Mouse (Mus musculus) hindbrain, embryonic 11.5 days (tissue): ENCODE measurements around the gene Tpx2. TPM values are rescaled to one million over a fixed set of nuclear protein-coding genes. Genes with fewer than 3 reads are reported as not detected.

ENCODE experiments used
- ATAC-seq: fragments of 200-750 bp; cut with Nextera tagmentation; 2 replicates; pipeline ENCODE4 v1.8.0; 2017; ENCODE audit warnings: mild to moderate bottlenecking, moderate TSS enrichment, moderate library complexity; ENCODE audit not compliant: low FRiP score
- DNase-seq: peaks from one replicate; pipeline ENCODE4 v3.0.0-alpha.2; 2015; ENCODE audit warnings: low spot score
- H3K27ac ChIP-seq: fragments of 300-500 bp; sonication (generic); 2 replicates; pipeline ENCODE4 v1.5.1; 2014; ENCODE audit warnings: mild to moderate bottlenecking, low read depth, low read length
- H3K27me3 ChIP-seq: fragments of 300-500 bp; sonication (generic); 2 replicates; pipeline ENCODE4 v1.6.1; 2014; ENCODE audit warnings: mild to moderate bottlenecking, low read length, moderate library complexity, mixed read lengths; ENCODE audit not compliant: control insufficient read depth, insufficient read depth
- H3K36me3 ChIP-seq: fragments of 300-500 bp; sonication (generic); 2 replicates; pipeline ENCODE4 v1.6.1; 2014; ENCODE audit warnings: mild to moderate bottlenecking, low read length, moderate library complexity, mixed read lengths; ENCODE audit not compliant: control insufficient read depth, insufficient read depth
- H3K4me1 ChIP-seq: fragments of 300-500 bp; sonication (generic); replicated peaks from 2 replicates; pipeline ENCODE4 v1.6.1; 2014; ENCODE audit warnings: low read length, mixed read lengths; ENCODE audit not compliant: control insufficient read depth, insufficient read depth
- H3K4me2 ChIP-seq: fragments of 300-500 bp; sonication (generic); replicated peaks from 2 replicates; pipeline ENCODE4 v1.6.1; 2014; ENCODE audit warnings: mild to moderate bottlenecking, low read depth, low read length
- H3K4me3 ChIP-seq: fragments of 300-500 bp; sonication (generic); 2 replicates; pipeline ENCODE4 v1.5.1; 2014; ENCODE audit warnings: low read depth, low read length
- H3K9ac ChIP-seq: fragments of 300-500 bp; sonication (generic); 2 replicates; pipeline ENCODE4 v1.6.1; 2014; ENCODE audit warnings: low read depth, low read length
- H3K9me3 ChIP-seq: fragments of 300-500 bp; sonication (generic); 2 replicates; pipeline ENCODE4 v1.6.1; 2016; ENCODE audit warnings: low read length; ENCODE audit not compliant: control insufficient read depth
- WGBS: fragments of 180-500 bp; shearing (Covaris S2); extraction: QIAGEN DNeasy Blood & Tissue Kit; methylation state at CpG from one replicate; pipeline ENCODE4 v1.1.7; 2014; 5-methylcytosine and 5-hydroxymethylcytosine counted together
- polyA plus RNA-seq: library from polyadenylated mRNA; unstranded; fragments of >200 nt; fragmentation: Nextera tagmentation; extraction: Ambion mirVana; gene quantifications from 2 replicates; pipeline ENCODE4 v1.2.1, GENCODE M21; 2014

Gene Tpx2
- polyA plus RNA-seq, 1 experiment from 2014 or later: 140 TPM

- ATAC-seq (no peak), DNase-seq (no peak)
- no peak overlapping the region for H3K27ac ChIP-seq
- H3K4me2 ChIP-seq: no peak overlapping the region
- WGBS: 73% methylated on average over 6 of the region's 6 CpGs
- no peaks in the 10 kb centered on the region for H3K4me1 ChIP-seq
- H3K27me3 ChIP-seq: no peaks in the 10 kb centered on the region
- 0 out of 2 replicates have a peak, but pooled peaks cover 4% of the 10 kb centered on the region for H3K36me3 ChIP-seq
- H3K4me3 ChIP-seq: no peak overlapping the region
- no peak overlapping the region for H3K9ac ChIP-seq
- H3K9me3 ChIP-seq: no peaks in the 10 kb centered on the region
Observed at GRCm38 (mm10) chr2:152899011-152899410, 51.2 kb downstream of the Tpx2 start.

GRCm38 (mm10) chr2:152901296-152901695 is 53.5 kb downstream of the Tpx2 start:
- WGBS: 89% methylated on average over 15 of the region's 15 CpGs
- Histone ChIP-seq H3K9me3 (no peaks in the 10 kb centered on the region), H3K36me3 (no peaks in the 10 kb centered on the region), H3K9ac (no peak overlapping the region), H3K4me3 (no peak overlapping the region), H3K27ac (no peak overlapping the region), H3K4me1 (no peaks in the 10 kb centered on the region), H3K4me2 (no peak overlapping the region), H3K27me3 (no peaks in the 10 kb centered on the region)
- ATAC-seq (no peak), DNase-seq (no peak)

GRCm38 (mm10) chr2:152902658-152903057 is 54.9 kb downstream of the Tpx2 start:
- WGBS: 27% methylated on average over 3 of the region's 3 CpGs
- H3K9me3 ChIP-seq: no peaks in the 10 kb centered on the region

DNA sequence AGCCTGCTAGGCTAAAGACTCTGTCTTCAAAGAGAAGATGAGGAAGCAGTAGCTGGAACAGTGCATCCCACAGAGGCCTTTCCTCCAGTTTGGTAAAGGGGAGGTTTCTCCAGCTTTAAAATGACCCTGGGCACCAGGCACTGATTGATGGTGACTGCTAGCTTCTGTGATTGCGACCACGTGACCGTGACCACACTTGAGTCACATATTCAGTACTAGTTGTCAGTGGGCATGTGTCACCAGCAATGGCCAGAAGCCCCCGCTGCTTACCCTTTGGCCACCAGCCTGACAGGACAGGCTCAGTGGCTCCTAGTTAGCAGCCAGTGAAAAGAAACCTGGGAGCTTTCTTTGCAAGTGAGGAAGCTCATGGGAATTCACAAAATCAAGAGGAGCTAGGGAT is 55.8 kb downstream of the Tpx2 start:
- Histone ChIP-seq H3K9me3 (no peaks in the 10 kb centered on the region), H3K36me3 (no peaks in the 10 kb centered on the region), H3K4me2 (no peak overlapping the region), H3K4me1 (0 out of 2 replicates have a peak, but pooled peaks cover 3% of the 10 kb centered on the region), H3K4me3 (no peak overlapping the region), H3K27ac (no peak overlapping the region), H3K9ac (no peak overlapping the region), H3K27me3 (no peaks in the 10 kb centered on the region)
- ATAC-seq: no peak
- WGBS: 61% methylated on average over 4 of the region's 4 CpGs
- no peak for DNase-seq

More at GRCm38 (mm10) chr2:152902658-152903057, 54.9 kb downstream of the Tpx2 start:
- ATAC-seq: no peak
- H3K4me2 ChIP-seq: no peak overlapping the region
- 0 out of 2 replicates have a peak, but pooled peaks cover 3% of the 10 kb centered on the region for H3K4me1 ChIP-seq
- H3K27me3 ChIP-seq: no peaks in the 10 kb centered on the region
- no peak overlapping the region for H3K27ac ChIP-seq
- no peak overlapping the region for H3K9ac ChIP-seq
- no peaks in the 10 kb centered on the region for H3K36me3 ChIP-seq
- DNase-seq: no peak
- H3K4me3 ChIP-seq: no peak overlapping the region

GRCm38 (mm10) chr2:152904127-152904643 is 56.4 kb downstream of the Tpx2 start:
- ATAC-seq: no peak
- WGBS: 75% methylated on average over 5 of the region's 5 CpGs

GRCm38 (mm10) chr2:152905036-152905829 is 57.5 kb downstream of the Tpx2 start:
- ATAC-seq (no peak), DNase-seq (no peak)
- Histone ChIP-seq H3K27ac (no peak overlapping the region), H3K36me3 (no peaks in the 10 kb centered on the region), H3K4me2 (no peak overlapping the region), H3K9me3 (no peaks in the 10 kb centered on the region), H3K4me3 (no peak overlapping the region), H3K9ac (no peak overlapping the region), H3K27me3 (no peaks in the 10 kb centered on the region), H3K4me1 (0 out of 2 replicates have a peak, but pooled peaks cover 3% of the 10 kb centered on the region)
- 67% methylated on average over 10 of the region's 11 CpGs for WGBS

More at GRCm38 (mm10) chr2:152904127-152904643, 56.4 kb downstream of the Tpx2 start:
- no peak for DNase-seq
- H3K9ac ChIP-seq: no peak overlapping the region
- no peak overlapping the region for H3K27ac ChIP-seq
- no peaks in the 10 kb centered on the region for H3K27me3 ChIP-seq
- H3K9me3 ChIP-seq: no peaks in the 10 kb centered on the region
- no peak overlapping the region for H3K4me2 ChIP-seq
- H3K4me1 ChIP-seq: 0 out of 2 replicates have a peak, but pooled peaks cover 3% of the 10 kb centered on the region
- no peaks in the 10 kb centered on the region for H3K36me3 ChIP-seq
- H3K4me3 ChIP-seq: no peak overlapping the region

GRCm38 (mm10) chr2:152906274-152907037 is 58.7 kb downstream of the Tpx2 start:
- Histone ChIP-seq H3K36me3 (no peaks in the 10 kb centered on the region), H3K4me3 (no peak overlapping the region), H3K4me1 (0 out of 2 replicates have a peak, but pooled peaks cover 3% of the 10 kb centered on the region), H3K27me3 (peaks cover 2% of the 10 kb centered on the region; the same call in 1 of the 2 replicates), H3K4me2 (no peak overlapping the region), H3K9me3 (no peaks in the 10 kb centered on the region), H3K9ac (no peak overlapping the region), H3K27ac (no peak overlapping the region)
- DNase-seq: no peak
- 68% methylated on average over 9 of the region's 9 CpGs for WGBS
- ATAC-seq: no peak

GRCm38 (mm10) chr2:152907114-152907943 is 59.6 kb downstream of the Tpx2 start:
- 46% methylated on average over 14 of the region's 14 CpGs for WGBS
- Histone ChIP-seq H3K27ac (no peak overlapping the region), H3K36me3 (no peaks in the 10 kb centered on the region), H3K4me1 (0 out of 2 replicates have a peak, but pooled peaks cover 3% of the 10 kb centered on the region), H3K9ac (no peak overlapping the region), H3K9me3 (no peaks in the 10 kb centered on the region), H3K27me3 (peaks cover 6% of the 10 kb centered on the region; the same call in 1 of the 2 replicates), H3K4me3 (no peak overlapping the region), H3K4me2 (no peak overlapping the region)
- no peak for ATAC-seq
- DNase-seq: no peak
